Mouse (Mus musculus) C3H10T1/2 (cell line): ENCODE results near the gene Olfr789. TPM values are rescaled to one million over a fixed set of nuclear protein-coding genes. Genes with fewer than 3 reads are reported as not detected.

Experiments
- polyA plus RNA-seq, 2 experiments: library from polyadenylated mRNA; unstranded; fragments of >200 nt; fragmentation: generic; extraction: Trizol; gene quantifications; one replicate each; pipeline ENCODE4 v1.2.1; 2012; ENCODE audit warnings: missing spikeins in 2 of 2

The Olfr789 gene
- polyA plus RNA-seq: not detected

DNA sequence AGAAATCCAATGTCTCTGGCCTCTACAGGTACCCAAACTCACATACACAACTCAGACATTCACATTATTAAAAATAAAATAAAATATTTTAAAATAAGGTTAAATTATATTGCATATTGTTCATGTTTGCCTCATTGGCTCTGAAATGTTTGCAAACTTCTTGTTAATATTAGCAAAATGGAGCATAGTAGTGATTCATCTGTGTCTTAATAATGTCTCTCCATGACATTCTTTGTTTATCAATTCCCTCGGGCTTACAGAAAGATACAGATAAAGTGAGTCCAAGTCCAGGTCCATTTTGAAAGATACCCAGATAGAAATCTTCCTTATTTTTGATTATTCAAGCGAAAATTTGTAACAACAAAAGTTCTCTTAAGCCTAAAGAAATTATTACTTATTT lies at the start of gene Olfr789:
Gene Olfr789 (plus strand): TSS at position 301 of the 400 bp plus-strand sequence.

DNA sequence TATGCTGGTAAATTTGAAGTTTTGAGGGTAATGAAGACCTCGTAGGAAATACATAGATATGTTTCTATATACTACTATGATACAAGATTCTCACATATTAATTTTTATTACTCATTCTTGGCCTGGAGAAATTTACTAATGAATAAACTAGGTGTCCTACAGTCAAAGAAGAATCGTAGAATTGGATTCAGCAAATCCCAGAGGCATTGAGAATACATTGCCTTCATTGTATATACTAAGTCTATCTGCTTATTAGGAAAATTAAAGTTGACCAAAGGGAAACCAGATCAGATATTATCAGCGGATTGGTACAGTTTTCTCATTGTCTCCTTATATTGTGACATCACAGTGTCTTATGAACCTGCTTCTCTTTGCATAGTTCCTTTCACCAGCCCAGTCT lies 23.0 kb upstream of the Olfr789 start, which contains the start of gene Olfr787:
Gene Olfr787 (plus strand): TSS at position 301 of the 400 bp plus-strand sequence.

DNA sequence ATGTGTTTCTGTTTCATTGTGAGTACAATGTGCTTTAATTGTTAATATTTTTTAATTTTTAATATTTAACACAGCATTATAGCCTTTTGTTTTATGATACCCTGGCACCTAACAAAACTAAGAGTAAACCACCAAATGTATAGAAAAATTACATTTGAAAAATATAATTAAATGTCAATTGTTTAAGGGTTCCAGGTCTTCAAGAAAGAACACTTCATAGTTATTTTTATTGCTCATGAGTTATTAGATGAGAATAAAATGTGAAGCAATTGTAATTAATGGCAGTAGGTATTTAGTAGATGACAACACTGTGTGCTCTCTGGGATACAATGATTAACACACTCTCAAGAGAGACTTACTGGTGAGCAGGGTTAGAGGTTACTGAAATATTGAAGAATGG lies 13.9 kb upstream of the Olfr789 start, which contains the start of gene Olfr788:
Gene Olfr788 (plus strand): TSS at position 301 of the 400 bp plus-strand sequence.

DNA sequence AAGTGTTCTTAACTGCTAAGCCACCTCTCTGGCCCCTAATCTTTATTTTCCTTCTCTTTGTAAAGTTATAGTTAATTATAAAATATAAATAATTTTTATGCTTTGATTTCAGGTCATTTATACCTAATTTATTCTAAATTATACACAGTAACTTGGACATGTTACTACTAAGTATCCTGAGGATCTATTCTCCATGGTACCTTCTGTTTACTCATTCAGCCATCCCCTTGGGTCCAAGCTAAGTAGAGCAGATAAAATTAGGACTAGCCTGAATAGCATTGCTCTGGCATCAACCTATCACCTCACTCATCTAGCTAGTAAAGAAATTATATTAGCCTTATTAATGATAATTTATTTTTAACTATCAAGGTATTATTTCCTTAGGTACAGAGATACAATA lies 13.6 kb downstream of the Olfr789 start, which contains the start of gene Olfr790:
Gene Olfr790 (plus strand): TSS at position 301 of the 400 bp plus-strand sequence.

DNA sequence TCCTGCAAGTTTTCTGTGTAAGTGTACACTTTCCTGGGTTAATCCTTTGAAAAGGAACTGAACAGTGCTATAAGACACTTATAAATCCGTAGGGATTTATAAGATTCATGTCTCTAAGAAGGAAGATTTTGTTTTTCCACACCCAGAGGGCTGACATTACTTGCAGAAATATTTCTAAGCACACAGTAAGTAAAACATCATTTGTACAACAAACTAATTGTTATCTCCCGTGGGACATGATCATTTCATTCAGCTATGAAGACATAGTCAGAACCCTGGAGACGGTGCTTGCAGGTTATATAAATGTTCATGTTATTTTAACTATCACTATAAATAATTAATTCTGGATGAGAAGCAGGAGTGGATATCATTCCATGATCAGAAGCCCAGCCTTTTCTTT lies 36.9 kb downstream of the Olfr789 start, which contains the start of gene Olfr791:
Gene Olfr791 (plus strand): TSS at position 301 of the 400 bp plus-strand sequence.

DNA sequence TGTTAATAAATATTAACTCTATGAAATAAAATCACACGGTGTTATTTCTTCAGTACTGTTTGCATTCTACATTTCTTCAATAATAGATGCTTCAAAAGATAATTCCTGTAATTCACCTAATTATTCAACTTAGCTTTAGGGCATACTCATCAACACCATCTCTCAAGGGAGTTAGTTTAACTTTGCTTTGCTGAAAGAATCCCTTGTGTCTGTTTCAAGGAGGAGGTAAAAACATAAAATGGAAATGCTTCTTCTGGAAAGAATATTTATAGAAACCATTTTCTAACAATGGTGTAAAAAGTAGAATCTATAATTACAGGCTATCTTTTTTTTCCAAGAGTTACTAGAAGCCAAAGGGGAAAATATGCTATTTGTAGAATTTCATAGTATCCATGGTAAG lies 54.3 kb downstream of the Olfr789 start, which contains the start of gene Olfr792:
Gene Olfr792 (plus strand): TSS at position 301 of the 400 bp plus-strand sequence.

Other genes with a start within 250 kb of the Olfr789 start
- gene Olfr774, start 248.5 kb upstream of the Olfr789 start, polyA plus RNA-seq: not detected
- gene Olfr775, start 236.3 kb upstream of the Olfr789 start, polyA plus RNA-seq: not detected
- not detected for gene Olfr776, start 225.6 kb upstream of the Olfr789 start, polyA plus RNA-seq
- gene Olfr777, start 213.3 kb upstream of the Olfr789 start, polyA plus RNA-seq: not detected
- not detected for gene Olfr780, start 166.6 kb upstream of the Olfr789 start, polyA plus RNA-seq
- gene Olfr781, start 155.9 kb upstream of the Olfr789 start, polyA plus RNA-seq: not detected
- not detected for gene Olfr782, start 135.9 kb upstream of the Olfr789 start, polyA plus RNA-seq
- gene Olfr784, start 100.7 kb upstream of the Olfr789 start, polyA plus RNA-seq: under 1 TPM in 1 of 2 experiments, not detected in 1; 0.02 TPM
- gene Olfr785, start 79.3 kb upstream of the Olfr789 start, polyA plus RNA-seq: not detected
- gene Olfr786, start 57.4 kb upstream of the Olfr789 start, polyA plus RNA-seq: not detected
- not detected for gene Olfr787, start 22.9 kb upstream of the Olfr789 start, polyA plus RNA-seq
- not detected for gene Olfr788, start 13.8 kb upstream of the Olfr789 start, polyA plus RNA-seq
- gene Olfr790, start 13.7 kb downstream of the Olfr789 start, polyA plus RNA-seq: not detected
- not detected for gene Olfr791, start 37.0 kb downstream of the Olfr789 start, polyA plus RNA-seq
- gene Olfr792, start 54.4 kb downstream of the Olfr789 start, polyA plus RNA-seq: not detected
- gene Olfr794, start 82.9 kb downstream of the Olfr789 start, polyA plus RNA-seq: not detected
- not detected for gene Olfr796, start 127.8 kb downstream of the Olfr789 start, polyA plus RNA-seq
- gene Olfr798, start 143.2 kb downstream of the Olfr789 start, polyA plus RNA-seq: not detected
- gene Olfr799, start 152.7 kb downstream of the Olfr789 start, polyA plus RNA-seq: not detected
- not detected for gene Olfr800, start 172.9 kb downstream of the Olfr789 start, polyA plus RNA-seq
- gene Olfr801, start 189.1 kb downstream of the Olfr789 start, polyA plus RNA-seq: not detected
- gene Olfr802, start 203.4 kb downstream of the Olfr789 start, polyA plus RNA-seq: not detected
- gene Olfr803, start 209.5 kb downstream of the Olfr789 start, polyA plus RNA-seq: not detected
- not detected for gene Olfr804, start 218.5 kb downstream of the Olfr789 start, polyA plus RNA-seq
- not detected for gene Olfr805, start 244.6 kb downstream of the Olfr789 start, polyA plus RNA-seq